Mouse (Mus musculus) small intestine, adult 2 months (tissue): ENCODE results near the gene Ifna16. TPM values are rescaled to one million over a fixed set of nuclear protein-coding genes. Genes with fewer than 3 reads are reported as not detected.

Source experiments
- H3K27ac ChIP-seq: fragments of 200-500 bp; 2 replicates; pipeline ENCODE4 v1.5.1; 2012; ENCODE audit warnings: low read depth, low read length, control low read depth, inconsistent platforms; ENCODE audit not compliant: insufficient read depth
- H3K27me3 ChIP-seq: fragments of 200-500 bp; 2 replicates; pipeline ENCODE4 v1.6.1; 2012; ENCODE audit warnings: mild to moderate bottlenecking, moderate library complexity, low read length, inconsistent platforms; ENCODE audit not compliant: control insufficient read depth, insufficient read depth
- H3K36me3 ChIP-seq: fragments of 200-500 bp; 2 replicates; pipeline ENCODE4 v1.6.1; 2012; ENCODE audit warnings: mild to moderate bottlenecking, low read length, control low read depth, inconsistent platforms; ENCODE audit not compliant: control insufficient read depth, insufficient read depth
- H3K4me1 ChIP-seq: fragments of 200-500 bp; 2 replicates; pipeline ENCODE4 v1.6.1; 2012; ENCODE audit warnings: low read length, inconsistent platforms, mixed read lengths; ENCODE audit not compliant: control insufficient read depth, insufficient read depth, insufficient read length
- H3K4me3 ChIP-seq: fragments of 200-500 bp; 2 replicates; pipeline ENCODE4 v1.5.1; 2012; ENCODE audit warnings: low read depth, mild to moderate bottlenecking, control low read depth, inconsistent platforms, low read length, moderate library complexity
- CTCF ChIP-seq: fragments of 200-500 bp; IDR thresholded peaks from 2 replicates; pipeline ENCODE4 v1.5.1; 2012; ENCODE audit warnings: low read depth, mild to moderate bottlenecking, control low read depth, inconsistent platforms, low read length, moderate library complexity, mixed read lengths; ENCODE audit not compliant: insufficient replicate concordance, insufficient read length; ENCODE audit errors: extremely low read depth
- POLR2A ChIP-seq: fragments of 200-500 bp; IDR thresholded peaks from 2 replicates; pipeline ENCODE4 v1.6.1; 2012; ENCODE audit warnings: low read depth, mild to moderate bottlenecking, control low read depth, inconsistent platforms, low read length, moderate library complexity
- WGBS: fragments of 180-500 bp; shearing (Covaris S2); methylation state at CpG from one replicate; pipeline ENCODE4 v1.1.7; 2018; 5-methylcytosine and 5-hydroxymethylcytosine counted together
- polyA plus RNA-seq: library from polyadenylated mRNA; depleted of rRNA; stranded (reverse); fragments of >200 nt; gene quantifications from 2 replicates; pipeline ENCODE4 v1.2.3, GENCODE M21; 2012

Ifna16 gene
- polyA plus RNA-seq, 1 experiment = not detected

DNA sequence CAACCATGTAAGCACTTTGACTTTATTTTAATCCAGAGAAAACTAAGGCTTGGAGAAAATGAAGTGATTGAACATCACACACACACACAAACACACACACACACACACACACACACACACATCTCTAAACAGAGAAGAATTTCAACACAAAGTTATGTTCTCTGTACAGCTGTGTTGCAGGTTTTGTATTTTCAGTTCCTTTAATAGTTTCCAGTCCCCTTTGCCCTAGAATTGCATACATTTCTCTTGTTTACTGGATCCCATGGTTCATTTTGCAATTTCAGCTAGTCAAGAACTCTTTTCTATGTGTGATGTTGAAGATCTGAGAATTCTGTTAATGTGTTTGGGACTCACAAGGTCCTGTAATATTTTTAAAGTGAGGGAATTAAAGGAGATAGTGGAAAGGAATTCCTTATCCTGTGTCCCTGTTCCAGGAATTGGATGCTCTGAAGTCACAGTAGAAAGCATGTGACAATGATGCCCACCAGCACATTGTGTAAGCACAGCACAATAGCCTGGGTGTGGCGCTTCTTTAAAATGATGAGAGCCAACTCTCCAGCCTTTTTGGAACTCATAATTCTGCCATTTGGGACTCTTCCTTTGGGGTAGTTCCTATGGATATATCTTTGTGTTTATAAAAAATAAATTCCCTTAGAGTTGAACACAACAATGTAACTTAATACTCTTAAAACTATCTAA is 30.6 kb upstream of the Ifna16 start:
- H3K27me3 ChIP-seq = no peaks in the 10 kb centered on the region
- no peaks in the 10 kb centered on the region for H3K4me1 ChIP-seq
- H3K4me3 ChIP-seq = no peak overlapping the region
- 100% methylated on average over 1 of the region's 1 CpGs for WGBS
- no peaks in the 10 kb centered on the region; the same call in 1 of the 2 replicates for H3K36me3 ChIP-seq
- no peak overlapping the region for H3K27ac ChIP-seq
- TF ChIP-seq CTCF (no peak), POLR2A (no peak)

DNA sequence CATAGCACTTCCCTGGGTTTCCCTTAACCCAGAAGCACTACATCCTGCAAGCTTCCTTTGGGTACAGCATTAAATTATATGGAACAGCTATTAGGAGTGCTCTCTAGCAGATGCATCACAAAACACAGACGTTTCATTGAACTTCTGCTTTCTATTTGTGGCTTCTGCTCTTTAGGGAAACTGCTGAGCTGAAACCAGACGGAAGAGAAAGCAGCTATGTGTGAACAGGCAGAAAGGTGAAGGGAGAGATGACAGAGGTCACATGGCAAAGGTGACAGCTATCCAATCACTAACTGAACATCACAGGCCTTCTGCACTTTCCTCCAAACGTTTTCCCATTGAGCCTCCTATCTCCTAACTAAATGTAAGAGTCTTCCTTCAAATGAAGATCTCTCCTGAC is 29.2 kb upstream of the Ifna16 start:
- Histone ChIP-seq H3K4me3 (no peak overlapping the region), H3K27me3 (no peaks in the 10 kb centered on the region), H3K27ac (no peak overlapping the region), H3K4me1 (no peaks in the 10 kb centered on the region), H3K36me3 (no peaks in the 10 kb centered on the region; the same call in 1 of the 2 replicates)
- 41% methylated on average over 3 of the region's 3 CpGs for WGBS
- TF ChIP-seq POLR2A (no peak), CTCF (no peak)

DNA sequence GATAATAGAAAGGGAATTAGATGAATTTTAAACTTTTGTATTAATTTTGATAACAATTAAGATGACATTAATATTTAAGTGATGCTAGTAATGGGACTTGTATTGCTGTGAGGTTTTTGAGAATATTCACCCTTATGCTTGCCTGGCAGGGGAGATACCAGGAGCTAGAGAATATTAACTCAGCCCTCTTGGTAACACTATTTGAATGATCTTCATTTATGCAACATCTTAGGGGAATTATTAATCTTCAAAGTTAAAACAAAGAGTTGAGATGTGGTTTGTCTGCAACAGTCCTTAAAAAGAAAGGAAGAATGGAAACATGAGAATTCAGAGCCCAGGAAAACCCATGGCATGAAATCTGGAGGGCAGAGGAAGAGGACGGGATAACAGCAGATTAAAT is 22.6 kb upstream of the Ifna16 start:
- Histone ChIP-seq H3K36me3 (no peaks in the 10 kb centered on the region), H3K27me3 (no peaks in the 10 kb centered on the region), H3K4me1 (no peaks in the 10 kb centered on the region), H3K27ac (no peak overlapping the region), H3K4me3 (no peak overlapping the region)
- TF ChIP-seq POLR2A = no peak
- no peak for TF ChIP-seq CTCF
- 92% methylated on average over 1 of the region's 1 CpGs for WGBS

DNA sequence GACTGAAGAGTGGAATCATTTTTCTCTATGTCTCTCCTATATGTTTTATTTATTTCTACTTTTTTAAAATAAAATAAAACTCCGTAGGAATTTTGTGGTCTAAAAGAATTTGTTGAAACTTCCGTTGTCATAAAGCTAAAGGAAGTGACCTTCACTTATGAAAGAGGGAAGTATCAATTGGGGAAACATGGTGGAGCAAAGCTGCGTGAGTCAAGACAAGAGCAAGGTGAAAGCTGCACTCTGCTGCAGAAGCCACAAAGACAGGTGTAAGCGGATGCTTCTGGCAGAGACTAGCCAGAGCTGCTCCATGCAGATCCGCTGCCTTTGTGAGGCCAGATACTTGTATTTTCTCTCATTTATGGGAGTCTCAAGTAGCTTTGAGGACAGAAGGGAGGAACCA is 22.1 kb upstream of the Ifna16 start:
- Histone ChIP-seq H3K27me3 (no peaks in the 10 kb centered on the region), H3K4me1 (no peaks in the 10 kb centered on the region), H3K4me3 (no peak overlapping the region), H3K36me3 (no peaks in the 10 kb centered on the region), H3K27ac (no peak overlapping the region)
- WGBS = 73% methylated on average over 5 of the region's 5 CpGs
- TF ChIP-seq CTCF = no peak
- no peak for TF ChIP-seq POLR2A

DNA sequence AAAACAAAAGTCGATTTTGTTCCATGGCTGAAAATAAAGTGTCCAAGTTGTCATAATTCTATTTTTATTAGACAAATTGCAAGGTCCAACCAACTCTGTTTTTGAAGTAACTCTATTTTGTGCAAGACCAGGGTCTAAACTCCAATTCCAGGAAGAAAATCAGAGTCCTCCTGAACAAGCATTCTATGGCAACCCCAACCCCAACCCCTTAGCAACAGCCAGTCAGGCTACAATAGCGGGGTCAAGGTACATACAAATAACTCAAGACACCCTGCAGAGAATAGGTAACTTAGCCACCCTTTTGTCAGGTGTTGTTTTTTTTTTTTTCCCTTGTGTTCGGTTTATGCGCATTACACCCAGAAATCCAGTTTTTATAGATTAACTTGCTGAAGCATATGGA is 21.0 kb upstream of the Ifna16 start:
- no peaks in the 10 kb centered on the region for H3K4me1 ChIP-seq
- no peak overlapping the region for H3K4me3 ChIP-seq
- TF ChIP-seq POLR2A = no peak
- no peak for TF ChIP-seq CTCF
- H3K36me3 ChIP-seq = no peaks in the 10 kb centered on the region
- 53% methylated on average over 4 of the region's 4 CpGs for WGBS
- H3K27ac ChIP-seq = no peak overlapping the region
- no peaks in the 10 kb centered on the region for H3K27me3 ChIP-seq

DNA sequence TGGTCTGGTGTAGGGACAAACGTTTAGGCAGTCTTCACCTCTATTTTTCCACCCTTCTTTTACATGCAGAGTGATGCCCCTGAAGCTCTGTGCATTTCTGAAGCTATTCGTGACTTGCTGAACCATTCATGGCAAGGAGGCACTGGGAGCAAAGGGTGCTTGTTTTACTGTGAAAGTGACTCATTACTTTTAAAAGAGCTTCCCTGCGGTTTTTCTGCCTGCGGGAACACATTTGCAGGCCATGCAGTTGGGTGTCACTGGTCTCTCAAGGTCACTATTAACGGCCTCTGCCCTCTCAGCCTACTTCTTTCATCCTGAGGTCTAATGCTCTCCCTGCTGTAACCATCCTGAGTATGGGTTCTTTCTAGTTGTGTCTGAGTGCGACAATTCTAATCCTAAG is 20.4 kb upstream of the Ifna16 start:
- no peak overlapping the region for H3K27ac ChIP-seq
- H3K4me3 ChIP-seq = no peak overlapping the region
- WGBS = 61% methylated on average over 6 of the region's 6 CpGs
- H3K36me3 ChIP-seq = no peaks in the 10 kb centered on the region
- no peaks in the 10 kb centered on the region for H3K4me1 ChIP-seq
- no peaks in the 10 kb centered on the region for H3K27me3 ChIP-seq
- TF ChIP-seq POLR2A (no peak), CTCF (no peak)

DNA sequence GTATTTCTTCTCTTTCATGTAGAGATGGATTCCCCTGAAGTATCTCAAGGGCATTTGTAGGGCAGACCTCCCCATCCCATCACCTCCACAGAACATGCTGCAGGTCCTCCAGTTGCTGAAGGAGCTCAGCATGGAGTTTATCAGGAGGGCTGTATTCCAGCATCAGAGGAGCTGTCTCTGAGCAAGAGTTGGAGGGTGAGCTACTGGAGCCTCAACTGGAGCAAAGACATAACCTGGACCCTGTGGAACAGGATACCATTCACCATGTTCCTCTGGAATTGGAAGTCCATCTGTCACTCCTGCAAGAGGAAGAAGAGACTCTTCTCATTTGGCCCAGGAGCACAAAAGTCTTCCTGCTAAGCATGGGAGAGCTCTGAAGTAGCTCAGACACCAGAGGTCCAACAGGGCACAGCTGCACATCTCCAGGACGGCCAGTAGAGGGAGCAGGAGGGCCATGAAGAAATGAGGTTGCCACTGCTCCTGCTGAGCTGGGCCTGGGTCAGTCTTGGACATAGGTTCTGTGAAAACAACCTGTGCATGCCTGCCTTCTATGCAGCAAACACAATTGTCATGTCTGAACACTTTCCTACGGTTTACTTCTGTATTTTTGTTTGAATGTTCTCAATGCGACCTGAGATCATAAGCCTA is 19.6 kb upstream of the Ifna16 start:
- Histone ChIP-seq H3K27me3 (no peaks in the 10 kb centered on the region), H3K27ac (no peak overlapping the region), H3K4me1 (no peaks in the 10 kb centered on the region), H3K4me3 (no peak overlapping the region), H3K36me3 (no peaks in the 10 kb centered on the region)
- 30% methylated on average over 3 of the region's 3 CpGs for WGBS
- TF ChIP-seq CTCF (peak; percentile 99), POLR2A (no peak)
